Mouse (Mus musculus) megakaryocyte, embryonic 14.5 days (primary cell): ENCODE data around the gene Clasp2. TPM values are rescaled to one million over a fixed set of nuclear protein-coding genes. Genes with fewer than 3 reads are reported as not detected.

Source experiments
- H3K27me3 ChIP-seq: replicated peaks from 2 replicates; pipeline ENCODE3; 2012; ENCODE audit warnings: inconsistent platforms
- H3K36me3 ChIP-seq: replicated peaks from 2 replicates; pipeline ENCODE3; 2012; ENCODE audit warnings: low read length, inconsistent platforms, mixed read lengths
- H3K4me1 ChIP-seq: 2 replicates; pipeline ENCODE4 v1.6.1; 2012; ENCODE audit warnings: inconsistent platforms
- H3K4me3 ChIP-seq: replicated peaks from 2 replicates; pipeline ENCODE3; 2012; ENCODE audit warnings: moderate library complexity, mild to moderate bottlenecking, inconsistent platforms
- H3K9me3 ChIP-seq: 2 replicates; pipeline ENCODE4 v1.6.1; 2012; ENCODE audit warnings: inconsistent platforms
- FLI1 ChIP-seq: IDR thresholded peaks from 2 replicates; pipeline ENCODE4 v1.6.1; 2012; ENCODE audit warnings: low read length, inconsistent platforms, mixed read lengths
- GATA1 ChIP-seq: IDR thresholded peaks from 3 replicates; pipeline ENCODE4 v1.6.1; 2012; ENCODE audit warnings: mixed read lengths, low read length, inconsistent platforms, borderline replicate concordance
- polyA plus RNA-seq: library from polyadenylated mRNA; stranded (reverse); fragments of >175 nt; gene quantifications from 2 replicates; pipeline ENCODE4 v1.2.3, GENCODE M21; 2012; ENCODE audit warnings: low replicate concordance; ENCODE audit not compliant: insufficient read depth

Clasp2 gene
- polyA plus RNA-seq, 1 experiment = 1.4 TPM

DNA sequence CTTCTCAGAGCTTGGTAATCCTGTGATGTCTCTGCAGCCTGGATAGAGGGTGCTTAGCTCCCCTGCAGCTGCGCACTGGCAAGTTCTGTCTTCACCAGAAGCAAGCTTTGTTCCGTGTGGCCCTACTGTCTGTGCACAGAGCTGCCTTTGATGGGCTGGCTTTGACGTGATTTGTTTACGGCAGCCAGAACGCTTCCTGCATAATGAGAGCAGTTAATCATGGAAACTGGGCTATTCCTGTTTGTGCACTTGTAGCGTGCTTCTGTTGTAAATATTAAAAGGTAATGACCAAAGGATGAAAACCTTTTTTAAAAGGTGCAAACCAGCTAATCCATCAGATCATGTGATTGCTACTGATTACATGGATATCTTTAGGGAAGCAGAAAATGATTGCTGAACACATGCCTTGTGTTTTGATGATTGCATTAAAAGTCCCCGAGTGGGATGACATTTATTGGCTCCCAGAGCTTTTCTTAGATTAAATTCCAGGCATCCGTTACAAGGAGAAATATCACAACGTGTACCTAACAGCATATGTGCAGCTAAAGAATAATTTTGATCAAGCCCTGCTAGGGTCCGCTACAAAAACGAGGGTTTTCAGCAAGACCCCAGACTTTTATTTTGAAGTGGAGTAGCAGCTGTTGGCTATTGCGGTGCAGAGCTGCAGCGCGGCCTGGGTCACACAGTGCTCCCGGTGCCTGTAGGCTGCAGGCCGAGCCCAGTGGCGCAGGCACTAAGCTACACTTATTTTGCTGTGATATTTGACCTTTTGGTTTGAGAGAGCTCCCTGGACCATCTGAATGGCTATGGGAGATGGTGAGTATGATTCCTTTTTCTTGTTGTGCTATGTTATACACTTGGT is 51.6 kb downstream of the Clasp2 start:
- Histone ChIP-seq H3K9me3 (no peaks in the 10 kb centered on the region), H3K4me3 (peak overlapping the region; percentile 81), H3K36me3 (peaks cover 13% of the 10 kb centered on the region), H3K4me1 (peaks cover 29% of the 10 kb centered on the region), H3K27me3 (no peaks in the 10 kb centered on the region)
- no peak for TF ChIP-seq GATA1
- TF ChIP-seq FLI1 = no peak

GRCm38 (mm10) chr9:113793513-113793905 is 52.2 kb downstream of the Clasp2 start:
- H3K4me3 ChIP-seq = no peak overlapping the region
- no peaks in the 10 kb centered on the region for H3K27me3 ChIP-seq
- H3K36me3 ChIP-seq = peaks cover 13% of the 10 kb centered on the region
- no peak for TF ChIP-seq FLI1
- TF ChIP-seq GATA1 = no peak
- peaks cover 29% of the 10 kb centered on the region for H3K4me1 ChIP-seq
- no peaks in the 10 kb centered on the region for H3K9me3 ChIP-seq

DNA sequence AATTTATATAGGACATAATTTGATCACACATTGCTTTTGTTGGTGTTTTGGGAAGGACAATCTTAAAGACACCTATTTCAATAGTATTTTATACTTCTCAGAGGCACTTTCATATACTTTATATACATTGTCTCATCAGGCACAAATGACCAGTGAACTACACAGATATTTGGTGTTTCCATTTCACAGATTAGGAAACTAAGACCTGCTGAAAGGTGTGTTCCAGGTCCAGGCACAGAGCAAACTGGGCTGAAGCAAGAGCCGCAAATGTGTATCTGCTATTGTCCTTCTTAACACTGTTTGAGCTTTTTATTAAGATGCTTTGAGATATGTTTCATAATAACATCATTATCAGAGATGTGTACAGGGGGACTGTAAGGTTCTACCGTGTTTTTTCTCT is 52.7 kb downstream of the Clasp2 start:
- TF ChIP-seq GATA1 (no peak), FLI1 (no peak)
- no peak overlapping the region for H3K4me3 ChIP-seq
- H3K9me3 ChIP-seq = no peaks in the 10 kb centered on the region

DNA sequence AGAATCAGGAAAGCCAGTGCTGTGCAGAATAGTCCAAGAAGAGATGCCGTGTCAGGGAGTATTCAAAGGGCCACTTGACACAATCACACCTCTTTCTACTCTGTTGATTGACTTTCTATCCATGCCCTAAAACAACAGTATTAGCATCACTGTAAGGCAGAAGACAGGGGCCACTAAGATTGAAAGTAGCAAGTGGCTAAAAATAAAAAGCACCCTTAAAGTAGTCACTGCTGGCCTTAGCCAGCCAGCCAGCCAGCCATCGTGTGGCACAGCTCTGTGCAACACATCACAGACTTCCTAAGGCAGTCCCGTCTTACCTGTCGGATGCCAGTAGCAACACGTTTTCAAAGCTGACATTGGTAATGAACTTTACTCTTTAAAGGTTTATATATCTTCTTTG is 55.9 kb downstream of the Clasp2 start:
- no peaks in the 10 kb centered on the region for H3K36me3 ChIP-seq
- peaks cover 39% of the 10 kb centered on the region for H3K4me1 ChIP-seq
- no peak overlapping the region for H3K4me3 ChIP-seq
- H3K9me3 ChIP-seq = no peaks in the 10 kb centered on the region
- no peaks in the 10 kb centered on the region for H3K27me3 ChIP-seq
- TF ChIP-seq FLI1 = no peak
- no peak for TF ChIP-seq GATA1

More for the DNA sequence above, 52.7 kb downstream of the Clasp2 start:
- Histone ChIP-seq H3K36me3 (peaks cover 13% of the 10 kb centered on the region), H3K4me1 (peaks cover 29% of the 10 kb centered on the region), H3K27me3 (no peaks in the 10 kb centered on the region)

DNA sequence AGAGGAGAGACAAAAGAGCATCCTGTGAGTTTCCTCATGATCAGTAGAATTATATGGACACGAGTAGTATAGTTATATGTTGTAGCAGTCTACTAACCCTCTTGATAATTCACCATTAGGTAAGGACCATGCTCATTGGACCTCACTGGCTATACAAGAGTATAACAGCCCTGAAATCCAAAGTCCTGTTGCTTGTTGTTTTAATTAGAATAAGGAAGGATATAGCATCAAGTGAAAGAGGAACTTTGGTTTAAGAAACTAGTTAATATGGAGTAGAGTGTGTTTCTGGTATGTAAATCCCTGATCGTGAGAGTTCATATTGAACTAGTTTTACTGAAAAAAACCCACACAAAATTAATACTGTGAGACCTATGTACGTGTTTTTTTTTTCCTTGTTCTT is 59.4 kb downstream of the Clasp2 start:
- Histone ChIP-seq H3K4me1 (peaks cover 26% of the 10 kb centered on the region), H3K9me3 (no peaks in the 10 kb centered on the region), H3K27me3 (no peaks in the 10 kb centered on the region), H3K4me3 (no peak overlapping the region), H3K36me3 (no peaks in the 10 kb centered on the region)
- no peak for TF ChIP-seq FLI1
- TF ChIP-seq GATA1 = no peak

DNA sequence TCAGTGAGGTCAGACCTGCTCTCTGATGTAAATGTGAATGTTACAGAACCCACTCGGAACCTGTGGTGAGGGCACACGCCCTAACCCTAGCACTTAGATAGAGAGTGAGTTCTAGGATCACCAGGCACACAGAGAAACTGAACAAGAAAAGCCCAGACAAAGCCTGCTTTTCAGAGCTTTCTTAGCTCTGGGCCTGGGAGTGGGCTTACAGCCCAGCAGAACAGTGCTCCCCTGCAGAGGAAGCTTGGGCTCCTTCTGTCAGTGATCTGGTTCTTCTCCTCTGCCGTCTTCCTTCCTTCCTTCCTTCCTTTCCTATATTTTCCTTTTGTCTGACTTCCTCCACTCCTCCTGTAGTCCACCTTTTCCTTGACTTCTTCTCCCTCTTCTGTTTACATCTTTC is 61.5 kb downstream of the Clasp2 start:
- Histone ChIP-seq H3K4me1 (peaks cover 21% of the 10 kb centered on the region), H3K27me3 (no peaks in the 10 kb centered on the region), H3K36me3 (peaks cover 4% of the 10 kb centered on the region), H3K9me3 (no peaks in the 10 kb centered on the region), H3K4me3 (no peak overlapping the region)
- TF ChIP-seq GATA1 = no peak
- no peak for TF ChIP-seq FLI1

DNA sequence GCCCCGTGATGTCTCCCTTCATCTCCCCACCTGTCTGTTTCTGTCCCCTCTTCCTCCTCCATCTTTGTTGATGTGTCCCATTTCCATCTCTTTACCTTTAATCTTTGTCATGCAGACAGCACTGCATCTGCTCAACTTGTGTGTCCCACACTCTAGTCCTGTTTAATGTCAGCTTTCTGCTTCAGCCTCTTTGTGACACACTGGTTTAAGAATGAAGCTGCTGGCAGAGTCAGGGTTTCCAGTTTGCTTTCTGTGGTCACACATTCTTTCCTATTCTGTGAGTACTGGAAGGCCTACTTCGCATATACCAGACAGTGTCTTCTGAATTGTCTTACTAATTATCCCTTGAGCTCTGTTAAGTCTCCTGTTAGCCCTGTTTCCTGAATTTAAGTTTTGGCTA is 62.5 kb downstream of the Clasp2 start:
- H3K4me3 ChIP-seq = no peak overlapping the region
- no peak for TF ChIP-seq GATA1
- TF ChIP-seq FLI1 = no peak
- peaks cover 4% of the 10 kb centered on the region for H3K36me3 ChIP-seq
- no peaks in the 10 kb centered on the region for H3K9me3 ChIP-seq
- no peaks in the 10 kb centered on the region for H3K27me3 ChIP-seq
- H3K4me1 ChIP-seq = peaks cover 21% of the 10 kb centered on the region

DNA sequence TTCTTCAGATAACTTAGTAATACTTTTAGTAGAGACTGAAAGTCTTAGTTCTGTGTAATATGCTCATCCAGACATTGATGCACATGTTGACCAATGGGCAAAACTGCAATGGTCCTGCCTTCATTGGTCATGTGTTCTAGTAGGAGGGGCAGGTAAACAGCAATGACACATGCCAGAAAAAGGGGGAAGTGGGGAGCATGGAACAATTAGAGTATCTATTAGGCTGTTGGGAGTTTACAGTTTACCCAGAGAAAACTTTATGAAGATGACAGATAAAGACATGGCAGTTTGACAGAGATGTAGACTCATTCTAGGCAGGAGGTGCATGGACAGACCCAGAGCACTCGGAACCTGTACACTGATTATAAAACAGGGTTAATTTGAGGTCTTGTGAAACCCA is 64.1 kb downstream of the Clasp2 start:
- H3K4me3 ChIP-seq = no peak overlapping the region
- H3K36me3 ChIP-seq = peaks cover 4% of the 10 kb centered on the region
- no peaks in the 10 kb centered on the region for H3K27me3 ChIP-seq
- H3K4me1 ChIP-seq = peaks cover 15% of the 10 kb centered on the region
- H3K9me3 ChIP-seq = no peaks in the 10 kb centered on the region
- no peak for TF ChIP-seq GATA1
- no peak for TF ChIP-seq FLI1

DNA sequence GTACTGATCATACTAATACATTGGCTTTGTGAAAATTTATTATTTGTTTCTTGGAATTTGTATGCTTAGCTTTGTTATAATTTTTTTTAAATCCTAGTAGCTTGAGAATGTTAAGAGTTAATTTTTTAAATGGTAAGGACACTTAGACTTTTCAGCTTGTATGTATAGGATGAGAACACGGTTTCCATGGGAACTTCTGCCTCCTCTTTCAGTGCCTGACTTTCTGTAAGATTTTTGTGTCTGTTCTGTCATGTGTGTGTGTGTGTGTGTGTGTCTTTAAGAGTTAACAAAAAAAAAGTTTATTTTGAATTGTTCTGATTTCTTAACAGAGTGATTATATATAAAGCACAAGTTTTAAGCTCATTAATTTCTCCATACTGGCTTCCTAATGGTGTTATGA is 70.1 kb downstream of the Clasp2 start:
- no peak overlapping the region for H3K4me3 ChIP-seq
- peaks cover 8% of the 10 kb centered on the region for H3K4me1 ChIP-seq
- TF ChIP-seq FLI1 (no peak), GATA1 (no peak)
- peaks cover 13% of the 10 kb centered on the region for H3K36me3 ChIP-seq
- no peaks in the 10 kb centered on the region for H3K27me3 ChIP-seq
- no peaks in the 10 kb centered on the region for H3K9me3 ChIP-seq

DNA sequence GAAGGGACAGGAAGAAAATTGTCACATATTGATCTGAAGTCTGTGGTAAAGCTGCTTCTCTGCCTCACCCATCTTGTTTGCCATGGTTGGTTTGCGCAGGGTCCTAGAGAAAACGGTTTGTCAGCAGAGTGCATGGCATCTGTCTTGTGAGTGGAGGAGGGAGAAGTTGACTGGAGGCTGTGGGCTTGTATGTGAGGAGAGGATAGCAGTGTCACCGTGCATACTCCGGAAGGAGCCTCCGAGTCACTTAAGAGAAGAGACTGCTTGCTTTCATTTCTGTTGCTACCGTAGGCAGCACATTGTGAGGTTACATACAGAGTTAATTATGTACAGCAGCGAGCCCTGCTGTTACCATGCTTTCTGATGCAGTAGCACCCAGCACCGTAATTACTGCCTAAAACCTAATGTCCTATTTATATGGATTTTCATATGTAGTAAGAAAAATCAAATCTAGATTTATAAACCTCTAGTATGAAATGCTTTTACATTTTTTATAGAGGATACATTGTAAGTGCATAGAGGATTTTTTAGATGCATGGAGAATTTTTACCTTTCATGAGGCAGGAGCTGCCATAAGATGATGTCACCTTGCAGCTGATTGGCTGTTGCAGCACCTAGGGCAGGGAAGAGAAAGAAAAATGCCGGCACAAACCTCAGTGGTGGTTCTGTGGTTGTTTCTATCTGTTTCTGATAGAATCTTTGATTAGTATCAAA is 70.8 kb downstream of the Clasp2 start:
- H3K36me3 ChIP-seq = peaks cover 13% of the 10 kb centered on the region
- TF ChIP-seq GATA1 = no peak
- TF ChIP-seq FLI1 = no peak
- no peaks in the 10 kb centered on the region for H3K27me3 ChIP-seq
- H3K4me3 ChIP-seq = peak overlapping the region; percentile 76
- H3K9me3 ChIP-seq = no peaks in the 10 kb centered on the region
- H3K4me1 ChIP-seq = peaks cover 8% of the 10 kb centered on the region

DNA sequence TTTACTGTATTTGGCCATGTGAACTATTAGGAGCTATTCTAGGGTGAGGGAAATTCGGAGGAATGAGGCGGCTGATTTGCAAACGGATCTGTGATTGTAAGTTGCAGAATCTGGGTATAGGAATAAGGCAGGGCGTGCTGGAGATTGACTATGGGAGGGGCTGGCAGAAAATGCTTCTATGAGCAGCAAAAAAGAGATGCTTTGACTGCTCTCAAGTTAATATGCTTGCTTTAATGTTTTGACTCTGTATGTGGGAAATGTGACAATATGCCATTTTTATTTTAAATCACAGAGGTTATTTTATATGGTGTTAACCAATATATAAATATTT is 71.4 kb downstream of the Clasp2 start:
- Histone ChIP-seq H3K36me3 (peaks cover 13% of the 10 kb centered on the region), H3K4me1 (peaks cover 8% of the 10 kb centered on the region), H3K27me3 (no peaks in the 10 kb centered on the region), H3K4me3 (no peak overlapping the region), H3K9me3 (no peaks in the 10 kb centered on the region)
- TF ChIP-seq GATA1 = no peak
- no peak for TF ChIP-seq FLI1
